Mouse (Mus musculus): ENCODE data around the gene Dusp3.

DNA sequence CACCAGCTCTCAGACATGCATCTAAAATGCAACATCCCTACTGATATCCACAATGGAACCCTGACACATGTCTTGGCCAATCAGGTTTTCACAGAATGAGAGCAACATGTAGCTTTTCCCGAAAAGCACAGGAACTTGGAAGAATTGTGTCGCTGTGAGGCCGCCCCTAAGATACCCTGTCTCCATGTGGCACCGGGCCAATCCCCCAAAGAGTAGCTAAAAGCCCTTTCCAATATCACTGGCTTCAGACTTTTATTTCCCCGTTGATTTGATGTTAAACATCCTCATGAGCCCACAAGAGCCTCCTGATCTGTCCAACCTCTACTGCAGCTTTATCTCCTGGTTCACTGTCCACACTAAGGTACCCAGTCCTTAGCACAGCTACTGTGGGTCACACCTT, 19.9 kb upstream of the Dusp3 start:
- TF ChIP-seq CTCF (IDR thresholded peaks at IDR 0.05; ENCODE audit: borderline replicate concordance, insufficient read depth, low read length) (no peak), POLR2A (IDR thresholded peaks at IDR 0.05; ENCODE audit: low read depth, low read length) (no peak)
